ENCODE assay signal across 12 mouse cellular contexts in the genomic region with DNA sequence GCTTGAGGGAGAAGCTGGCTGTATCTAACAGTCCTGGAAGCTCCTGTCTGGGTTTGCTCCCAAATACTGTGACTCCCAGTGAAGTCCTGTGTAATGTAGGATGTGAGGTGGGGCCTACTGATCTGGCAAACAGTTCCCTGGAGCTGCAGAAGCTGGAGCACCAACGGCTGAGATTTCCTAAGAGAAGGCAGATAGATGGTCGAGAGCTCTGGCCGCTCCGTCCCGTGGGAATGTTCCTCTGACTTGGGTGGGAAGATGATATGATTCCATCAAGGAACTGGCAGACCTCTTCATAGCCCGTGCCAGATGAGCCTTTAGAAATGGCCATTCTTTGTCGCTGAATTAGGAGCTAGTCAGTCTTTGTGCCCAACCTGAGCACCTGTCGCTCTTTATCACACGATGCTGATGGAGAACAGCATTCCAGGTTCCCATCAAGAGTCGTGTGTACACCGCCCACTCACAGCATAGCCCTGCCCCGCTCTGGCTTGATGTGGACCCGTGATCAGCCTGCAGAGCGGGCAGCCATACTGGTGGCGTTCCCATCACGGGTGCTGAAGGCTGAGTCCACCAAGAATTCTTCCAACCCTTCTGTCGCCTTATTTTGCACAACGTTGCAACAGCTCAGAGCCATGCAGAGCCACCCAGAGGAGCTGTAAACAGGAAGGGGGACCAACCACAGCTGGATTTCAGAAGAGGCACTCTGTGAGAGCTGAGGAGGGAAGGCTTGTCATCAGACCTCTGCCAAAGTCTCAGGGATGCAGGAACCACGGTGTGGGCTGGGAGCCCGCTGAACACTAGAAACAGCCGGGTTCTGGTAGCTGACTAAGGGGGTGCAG.
DNase-seq lines count a peak whose midpoint lies in the region; ATAC-seq and TF ChIP-seq lines count a peak whose summit lies in the region.
"Had no signal": no experiment of that assay in that cellular context is flagged by ENCODE, and none has a peak within 500 bp of the region (broad histone marks: within the 10 kb centered on the region; RNA-seq: fewer than 3 reads in every experiment).

No protein-coding gene starts in this region.

- no peak for TF ChIP-seq CTCF in left cerebral cortex, adult 2 months (IDR thresholded peaks at IDR 0.05)

- 80% methylated on average over 21 of the region's 21 CpGs for WGBS in embryonic facial prominence, embryonic 15.5 days

- no peak overlapping the region for H3K4me3 ChIP-seq in left cerebral cortex, adult 2 months
- no peak overlapping the region for H3K4me3 ChIP-seq in embryonic facial prominence, embryonic 15.5 days (replicated peaks)
- H3K4me3 ChIP-seq: liver, embryonic 15.5 days; midbrain, embryonic 15.5 days had no signal

- no peak for ATAC-seq in embryonic facial prominence, embryonic 15.5 days (ENCODE audit: insufficient number of reproducible peaks, low FRiP score, low TSS enrichment, low read depth)
- peak; percentile 81 for ATAC-seq in megakaryocyte progenitor cell, adult 5-6 weeks (replicated peaks; ENCODE audit: poor library complexity)
- ATAC-seq: intestine, embryonic 16.5 days; midbrain, embryonic 15.5 days had no signal

- intact Hi-C loops in left cerebral cortex, adult 2 months (cut with DNase I): no loop called here

- no peak for DNase-seq in left cerebral cortex, adult 2 months (ENCODE audit: extremely low spot score in 1 of 2, low spot score in 2 of 2)
- no peak for DNase-seq in left cerebral cortex, adult 18-20 months (ENCODE audit: low spot score in 2 of 2)
- DNase-seq in brain, adult 2 months (ENCODE audit: low read depth, low spot score): peak; percentile 52
- no peak for DNase-seq in neural tube, embryonic 10.5 days (ENCODE audit: extremely low spot score, low spot score)
- no peak for DNase-seq in layer of hippocampus, postnatal 10 days (ENCODE audit: low spot score in 2 of 2)
- DNase-seq: cerebellum, postnatal 36 days had no signal

- peak overlapping the region; percentile 74 for H3K27ac ChIP-seq in left cerebral cortex, adult 2 months
- peak overlapping the region; percentile 63; the same call in 1 of the 2 replicates for H3K27ac ChIP-seq in embryonic facial prominence, embryonic 15.5 days (replicated peaks)
- H3K27ac ChIP-seq: liver, embryonic 15.5 days; midbrain, embryonic 15.5 days had no signal

- peaks cover 52% of the 10 kb centered on the region for H3K4me1 ChIP-seq in embryonic facial prominence, embryonic 15.5 days

- 0 out of 2 replicates have a peak, but pooled peaks cover 4% of the 10 kb centered on the region for H3K36me3 ChIP-seq in embryonic facial prominence, embryonic 15.5 days
- H3K36me3 ChIP-seq: liver, embryonic 15.5 days; midbrain, embryonic 15.5 days had no signal

- no peaks in the 10 kb centered on the region for H3K27me3 ChIP-seq in embryonic facial prominence, embryonic 15.5 days
- H3K27me3 ChIP-seq: liver, embryonic 15.5 days; midbrain, embryonic 15.5 days had no signal

- no peak overlapping the region for H3K4me2 ChIP-seq in embryonic facial prominence, embryonic 15.5 days (replicated peaks)
- H3K4me2 ChIP-seq: heart, embryonic 11.5 days; liver, embryonic 15.5 days; midbrain, embryonic 15.5 days had no signal

- H3K9ac ChIP-seq in embryonic facial prominence, embryonic 15.5 days: no peak overlapping the region
- H3K9ac ChIP-seq: liver, embryonic 15.5 days; midbrain, embryonic 15.5 days had no signal

- no peaks in the 10 kb centered on the region for H3K9me3 ChIP-seq in embryonic facial prominence, embryonic 15.5 days (replicated peaks)
- H3K9me3 ChIP-seq: liver, embryonic 15.5 days; midbrain, embryonic 15.5 days had no signal
